Mouse (Mus musculus) adrenal gland, adult 8-10 months (tissue): ENCODE measurements around the gene Pitpna. TPM values are rescaled to one million over a fixed set of nuclear protein-coding genes. Genes with fewer than 3 reads are reported as not detected.
A peak's percentile ranks its signal among the peaks of the same experiment; 100 is the strongest.
"Not testable (repeated sequence)": the region's sequence is repeated elsewhere in the genome, so short reads cannot be mapped to it uniquely, and the experiment has no call there.

Experiments used
- DNase-seq: peaks from one replicate; pipeline ENCODE4 v3.0.0; 2022
- total RNA-seq, 4 experiments: library from RNA; stranded (reverse); gene quantifications; 2 replicates each; pipeline ENCODE4 v1.2.4; 2022

Gene Pitpna
- total RNA-seq, result 100 to 1,000 TPM; 172 to 186 (median 176) TPM

- DNase-seq, result peak; percentile 94
These were observed at the start of gene Pitpna for GRCm38 (mm10) chr11:75587493-75588284. TSS of gene Pitpna (plus strand) at chr11:75588097.

- DNase-seq, result no peak
These were observed 49.5 kb upstream of the Pitpna start for GRCm38 (mm10) chr11:75538184-75538969.

GRCm38 (mm10) chr11:75538970-75539299, 49.0 kb upstream of the Pitpna start:
- DNase-seq, result no peak

- DNase-seq, result no peak
These were observed 47.7 kb upstream of the Pitpna start for GRCm38 (mm10) chr11:75540209-75540608.

GRCm38 (mm10) chr11:75540710-75541581, 47.0 kb upstream of the Pitpna start:
- no peak for DNase-seq

- DNase-seq, result no peak
These were observed 43.2 kb upstream of the Pitpna start for GRCm38 (mm10) chr11:75544713-75545112.

GRCm38 (mm10) chr11:75546057-75546456, 41.8 kb upstream of the Pitpna start:
- DNase-seq, result no peak

- no peak for DNase-seq
These were observed 38.2 kb upstream of the Pitpna start for GRCm38 (mm10) chr11:75549658-75550111.

- DNase-seq, result no peak
These were observed 37.5 kb upstream of the Pitpna start for GRCm38 (mm10) chr11:75550200-75550946.

- no peak for DNase-seq
These were observed 36.6 kb upstream of the Pitpna start for GRCm38 (mm10) chr11:75551321-75551720.

- DNase-seq, result no peak
These were observed 35.9 kb upstream of the Pitpna start for GRCm38 (mm10) chr11:75551961-75552441.

- no peak for DNase-seq
These were observed 34.9 kb upstream of the Pitpna start for GRCm38 (mm10) chr11:75552906-75553482.

GRCm38 (mm10) chr11:75556006-75556405, 31.9 kb upstream of the Pitpna start:
- DNase-seq, result not testable (repeated sequence)

GRCm38 (mm10) chr11:75557142-75557541, 30.8 kb upstream of the Pitpna start:
- no peak for DNase-seq

- DNase-seq, result no peak
These were observed 29.8 kb upstream of the Pitpna start for GRCm38 (mm10) chr11:75558101-75558500.

GRCm38 (mm10) chr11:75559870-75560504, 27.9 kb upstream of the Pitpna start:
- DNase-seq, result no peak

- no peak for DNase-seq
These were observed 27.1 kb upstream of the Pitpna start for GRCm38 (mm10) chr11:75560530-75561409.

- DNase-seq, result no peak
These were observed 26.5 kb upstream of the Pitpna start for GRCm38 (mm10) chr11:75561410-75561791.

- no peak for DNase-seq
These were observed 25.1 kb upstream of the Pitpna start for GRCm38 (mm10) chr11:75562840-75563239.
